Mouse (Mus musculus) brain, embryonic 14.5 days (tissue): ENCODE measurements around the gene Comtd1.

Source experiments
- CTCF ChIP-seq: fragments of 200-500 bp; IDR thresholded peaks from 2 replicates; pipeline ENCODE4 v1.5.1; 2012; ENCODE audit warnings: inconsistent platforms, mild to moderate bottlenecking, moderate library complexity, borderline replicate concordance; ENCODE audit not compliant: insufficient read depth, insufficient read length; ENCODE audit errors: extremely low read depth
- POLR2A ChIP-seq: fragments of 200-500 bp; IDR thresholded peaks from 2 replicates; pipeline ENCODE4 v1.6.1; 2012; ENCODE audit warnings: mild to moderate bottlenecking, inconsistent platforms, borderline replicate concordance; ENCODE audit not compliant: poor library complexity, insufficient read depth, insufficient read length, severe bottlenecking; ENCODE audit errors: extremely low read depth

- TF ChIP-seq CTCF (no peak), POLR2A (no peak)
Observed at GRCm38 (mm10) chr14:21800641-21801040, 48.1 kb downstream of the Comtd1 start.
